Mouse (Mus musculus): ENCODE measurements around the gene Rnf216. TPM values are rescaled to one million over a fixed set of nuclear protein-coding genes. Genes with fewer than 3 reads are reported as not detected.
A peak's percentile ranks its signal among the peaks of the same experiment; 100 is the strongest.

Rnf216 gene
- polyA plus RNA-seq, 1 experiment: 33.7 TPM

GRCm38 (mm10) chr5:142973971-142974370, 138.8 kb downstream of the Rnf216 start:
- no peak overlapping the region for H3K27ac ChIP-seq (ENCODE audit: insufficient read depth, low read depth, low read length)
- TF ChIP-seq POLR2A (IDR thresholded peaks at IDR 0.05; ENCODE audit: borderline replicate concordance, low read depth, low read length): no peak
- TF ChIP-seq CTCF (IDR thresholded peaks at IDR 0.05; ENCODE audit: low read depth, low read length): no peak
- H3K4me1 ChIP-seq (ENCODE audit: control insufficient read depth, insufficient read depth, low read length): no peaks in the 10 kb centered on the region
- H3K4me3 ChIP-seq (ENCODE audit: insufficient read depth, low read length): no peak overlapping the region

GRCm38 (mm10) chr5:142968411-142968810, 144.4 kb downstream of the Rnf216 start:
- TF ChIP-seq POLR2A (IDR thresholded peaks at IDR 0.05; ENCODE audit: borderline replicate concordance, low read depth, low read length) (no peak), CTCF (IDR thresholded peaks at IDR 0.05; ENCODE audit: low read depth, low read length) (no peak)
- H3K27ac ChIP-seq (ENCODE audit: insufficient read depth, low read depth, low read length): no peak overlapping the region
- H3K4me1 ChIP-seq (ENCODE audit: control insufficient read depth, insufficient read depth, low read length): no peaks in the 10 kb centered on the region
- H3K4me3 ChIP-seq (ENCODE audit: insufficient read depth, low read length): no peak overlapping the region

GRCm38 (mm10) chr5:142964650-142965049, 148.1 kb downstream of the Rnf216 start:
- Histone ChIP-seq H3K4me3 (ENCODE audit: insufficient read depth, low read length) (no peak overlapping the region), H3K4me1 (ENCODE audit: control insufficient read depth, insufficient read depth, low read length) (no peaks in the 10 kb centered on the region), H3K27ac (ENCODE audit: insufficient read depth, low read depth, low read length) (no peak overlapping the region)
- TF ChIP-seq POLR2A (IDR thresholded peaks at IDR 0.05; ENCODE audit: borderline replicate concordance, low read depth, low read length) (no peak), CTCF (IDR thresholded peaks at IDR 0.05; ENCODE audit: low read depth, low read length) (no peak)

GRCm38 (mm10) chr5:142963705-142964494, 148.9 kb downstream of the Rnf216 start:
- no peak for TF ChIP-seq CTCF (IDR thresholded peaks at IDR 0.05; ENCODE audit: low read depth, low read length)
- TF ChIP-seq POLR2A (IDR thresholded peaks at IDR 0.05; ENCODE audit: borderline replicate concordance, low read depth, low read length): no peak

GRCm38 (mm10) chr5:142963003-142963704, 149.6 kb downstream of the Rnf216 start:
- no peak for TF ChIP-seq CTCF (IDR thresholded peaks at IDR 0.05; ENCODE audit: low read depth, low read length)
- no peak for TF ChIP-seq POLR2A (IDR thresholded peaks at IDR 0.05; ENCODE audit: borderline replicate concordance, low read depth, low read length)
- no peak overlapping the region for H3K27ac ChIP-seq (ENCODE audit: insufficient read depth, low read depth, low read length)
- no peaks in the 10 kb centered on the region for H3K4me1 ChIP-seq (ENCODE audit: control insufficient read depth, insufficient read depth, low read length)
- no peak overlapping the region for H3K4me3 ChIP-seq (ENCODE audit: insufficient read depth, low read length)

More at GRCm38 (mm10) chr5:142963705-142964494, 148.9 kb downstream of the Rnf216 start:
- Histone ChIP-seq H3K4me3 (ENCODE audit: insufficient read depth, low read length) (no peak overlapping the region), H3K27ac (ENCODE audit: insufficient read depth, low read depth, low read length) (no peak overlapping the region), H3K4me1 (ENCODE audit: control insufficient read depth, insufficient read depth, low read length) (no peaks in the 10 kb centered on the region)

GRCm38 (mm10) chr5:142962444-142962961, 150.3 kb downstream of the Rnf216 start:
- H3K4me1 ChIP-seq (ENCODE audit: control insufficient read depth, insufficient read depth, low read length): no peaks in the 10 kb centered on the region
- TF ChIP-seq CTCF (IDR thresholded peaks at IDR 0.05; ENCODE audit: low read depth, low read length): no peak
- TF ChIP-seq POLR2A (IDR thresholded peaks at IDR 0.05; ENCODE audit: borderline replicate concordance, low read depth, low read length): no peak
- H3K27ac ChIP-seq (ENCODE audit: insufficient read depth, low read depth, low read length): no peak overlapping the region
- no peak overlapping the region for H3K4me3 ChIP-seq (ENCODE audit: insufficient read depth, low read length)

GRCm38 (mm10) chr5:142961881-142962443, 150.8 kb downstream of the Rnf216 start:
- H3K4me1 ChIP-seq (ENCODE audit: control insufficient read depth, insufficient read depth, low read length): no peaks in the 10 kb centered on the region
- no peak for TF ChIP-seq POLR2A (IDR thresholded peaks at IDR 0.05; ENCODE audit: borderline replicate concordance, low read depth, low read length)
- TF ChIP-seq CTCF (IDR thresholded peaks at IDR 0.05; ENCODE audit: low read depth, low read length): no peak
- no peak overlapping the region for H3K4me3 ChIP-seq (ENCODE audit: insufficient read depth, low read length)
- H3K27ac ChIP-seq (ENCODE audit: insufficient read depth, low read depth, low read length): no peak overlapping the region

GRCm38 (mm10) chr5:142961398-142961880, 151.4 kb downstream of the Rnf216 start:
- H3K27ac ChIP-seq (ENCODE audit: insufficient read depth, low read depth, low read length): no peak overlapping the region
- no peaks in the 10 kb centered on the region for H3K4me1 ChIP-seq (ENCODE audit: control insufficient read depth, insufficient read depth, low read length)

GRCm38 (mm10) chr5:142960775-142961271, 152.0 kb downstream of the Rnf216 start:
- no peak overlapping the region for H3K27ac ChIP-seq (ENCODE audit: insufficient read depth, low read depth, low read length)
- TF ChIP-seq CTCF (IDR thresholded peaks at IDR 0.05; ENCODE audit: low read depth, low read length) (no peak), POLR2A (IDR thresholded peaks at IDR 0.05; ENCODE audit: borderline replicate concordance, low read depth, low read length) (no peak)
- H3K4me3 ChIP-seq (ENCODE audit: insufficient read depth, low read length): peak overlapping the region; percentile 34
- H3K4me1 ChIP-seq (ENCODE audit: control insufficient read depth, insufficient read depth, low read length): no peaks in the 10 kb centered on the region

More at GRCm38 (mm10) chr5:142961398-142961880, 151.4 kb downstream of the Rnf216 start:
- no peak overlapping the region for H3K4me3 ChIP-seq (ENCODE audit: insufficient read depth, low read length)
- TF ChIP-seq CTCF (IDR thresholded peaks at IDR 0.05; ENCODE audit: low read depth, low read length) (no peak), POLR2A (IDR thresholded peaks at IDR 0.05; ENCODE audit: borderline replicate concordance, low read depth, low read length) (no peak)
